Mouse (Mus musculus): ENCODE measurements at regions not wholly inside any gene's neighbourhood (a gene's known extent, or its start where the extent isn't known, plus 50 kb on each side); places are given as distances from the start of the nearest gene placed in this dataset.
A peak's percentile ranks its signal among the peaks of the same experiment; 100 is the strongest.
"Not testable (repeated sequence)": the region's sequence is repeated elsewhere in the genome, so short reads cannot be mapped to it uniquely, and the experiment has no call there.

DNA sequence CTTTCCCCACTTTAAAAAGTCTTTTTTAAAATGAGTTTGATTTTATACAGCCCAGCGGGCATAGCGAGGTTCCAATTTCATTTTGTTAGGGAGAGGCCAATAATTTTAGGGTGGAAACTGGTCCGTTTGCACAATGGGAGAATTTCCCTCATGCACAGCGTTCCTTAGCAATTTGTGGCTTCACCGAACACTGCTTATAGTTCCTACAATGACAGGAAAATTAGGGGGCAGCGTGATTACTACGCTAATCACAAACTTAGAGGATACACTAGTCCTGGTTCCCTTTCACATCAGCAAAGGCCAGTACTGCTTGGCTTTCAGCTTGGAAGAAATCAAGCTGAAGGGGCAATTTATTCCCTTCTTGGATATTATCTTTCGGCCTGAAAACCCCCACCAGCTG, 745.1 kb upstream of the Gm19410 start:
- DNase-seq (ENCODE audit: low spot score in 2 of 2) = no peak

DNA sequence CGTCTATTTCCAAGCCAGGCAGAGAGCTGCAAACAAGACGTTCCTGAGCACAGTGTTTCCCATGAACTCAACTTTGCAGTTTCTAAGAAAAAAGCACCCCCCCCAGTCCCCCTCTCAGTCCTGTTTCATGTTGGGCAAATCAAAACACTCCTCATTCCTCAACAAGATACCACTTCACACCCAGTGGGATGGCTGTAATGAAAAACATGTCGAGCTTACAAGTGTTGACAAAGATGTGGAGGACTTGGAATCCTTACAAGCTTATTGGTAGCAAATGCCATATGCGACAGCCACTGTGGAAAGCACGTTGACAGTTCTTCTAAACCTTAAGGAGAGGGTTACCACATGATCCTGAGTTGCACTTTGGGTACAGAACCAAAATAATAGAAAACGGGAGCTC, 742.9 kb upstream of the Gm19410 start:
- DNase-seq (ENCODE audit: low spot score in 2 of 2) = peak; percentile 7 to 10

DNA sequence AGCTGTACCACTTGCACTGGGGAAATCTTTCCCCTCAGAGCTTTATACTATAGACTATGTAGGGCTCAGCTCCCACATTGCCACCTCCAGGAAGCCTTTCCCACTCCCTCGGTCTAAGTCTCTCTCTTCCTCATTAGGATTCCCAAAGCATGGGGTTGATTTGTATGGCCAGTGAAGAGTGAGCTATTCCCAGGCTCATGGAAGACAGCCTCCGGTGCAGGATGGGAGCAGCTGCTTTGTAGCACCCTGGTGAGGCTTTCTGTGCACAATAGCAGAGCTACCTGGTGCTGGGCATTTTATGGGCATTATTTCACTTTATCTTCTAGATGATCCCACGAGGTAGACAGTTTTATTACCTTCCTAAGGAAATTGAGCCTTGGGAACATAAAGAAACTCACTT, 717.8 kb upstream of the Gm19410 start:
- DNase-seq (ENCODE audit: low spot score in 2 of 2) = no peak

DNA sequence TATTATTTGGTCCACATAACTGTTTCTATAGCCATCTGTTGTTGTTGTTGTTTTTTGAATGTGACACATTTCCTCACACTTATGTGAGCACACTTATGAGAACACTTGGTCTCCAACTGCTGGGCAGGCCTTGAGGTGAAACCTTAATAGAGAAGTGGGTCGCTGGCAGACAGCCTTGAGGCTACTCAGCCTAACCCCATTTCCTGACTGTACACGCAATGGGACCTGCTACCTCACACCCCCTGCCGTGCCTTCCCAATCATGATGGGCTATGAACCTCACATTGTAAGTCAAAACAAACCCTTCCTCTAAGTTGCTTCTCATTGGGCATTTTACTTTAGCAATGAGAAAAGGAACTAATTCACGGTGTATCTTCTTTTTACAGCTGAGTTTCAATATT, 712.1 kb upstream of the Gm19410 start:
- no peak for DNase-seq (ENCODE audit: low spot score in 2 of 2)

DNA sequence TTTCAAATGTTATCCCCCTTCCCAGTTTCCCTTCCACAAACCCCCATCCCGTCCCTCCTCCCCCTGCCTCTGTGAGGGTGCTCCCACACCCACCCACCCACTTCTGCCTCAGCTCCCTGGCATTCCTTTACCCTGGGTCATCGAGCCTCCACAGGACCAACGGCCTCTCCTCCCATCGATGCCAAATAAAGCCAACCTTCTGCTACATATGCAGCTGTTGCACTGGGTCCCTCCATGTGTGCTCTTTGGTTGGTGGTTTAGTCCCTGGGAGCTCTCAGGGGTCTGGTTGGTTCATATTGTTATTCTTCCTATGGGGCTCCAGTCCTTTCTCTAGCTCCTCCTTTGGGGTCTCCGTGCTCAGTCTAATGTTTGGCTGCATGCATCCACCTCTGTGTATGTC, 704.5 kb upstream of the Gm19410 start:
- no peak for DNase-seq (ENCODE audit: low spot score in 2 of 2)

DNA sequence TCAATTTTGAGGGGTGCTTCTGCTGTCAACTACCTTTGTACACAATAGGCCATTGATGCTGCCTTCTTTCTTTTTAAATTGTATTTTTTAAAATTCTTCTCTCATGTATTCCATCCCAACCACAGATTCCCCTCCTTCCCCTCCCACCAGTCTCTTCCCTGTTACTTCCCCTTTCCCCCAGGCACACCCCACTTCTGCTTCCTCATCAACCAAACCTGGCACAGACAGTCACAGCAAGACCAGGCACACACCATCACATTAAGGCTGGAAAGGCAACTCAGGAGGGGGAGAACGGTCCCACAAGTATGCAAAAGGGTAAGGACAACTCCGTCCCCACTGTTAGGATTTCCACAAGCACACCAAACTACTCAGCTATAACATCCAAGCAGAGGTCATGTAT, 697.4 kb upstream of the Gm19410 start:
- DNase-seq (ENCODE audit: low spot score in 2 of 2) = no peak

DNA sequence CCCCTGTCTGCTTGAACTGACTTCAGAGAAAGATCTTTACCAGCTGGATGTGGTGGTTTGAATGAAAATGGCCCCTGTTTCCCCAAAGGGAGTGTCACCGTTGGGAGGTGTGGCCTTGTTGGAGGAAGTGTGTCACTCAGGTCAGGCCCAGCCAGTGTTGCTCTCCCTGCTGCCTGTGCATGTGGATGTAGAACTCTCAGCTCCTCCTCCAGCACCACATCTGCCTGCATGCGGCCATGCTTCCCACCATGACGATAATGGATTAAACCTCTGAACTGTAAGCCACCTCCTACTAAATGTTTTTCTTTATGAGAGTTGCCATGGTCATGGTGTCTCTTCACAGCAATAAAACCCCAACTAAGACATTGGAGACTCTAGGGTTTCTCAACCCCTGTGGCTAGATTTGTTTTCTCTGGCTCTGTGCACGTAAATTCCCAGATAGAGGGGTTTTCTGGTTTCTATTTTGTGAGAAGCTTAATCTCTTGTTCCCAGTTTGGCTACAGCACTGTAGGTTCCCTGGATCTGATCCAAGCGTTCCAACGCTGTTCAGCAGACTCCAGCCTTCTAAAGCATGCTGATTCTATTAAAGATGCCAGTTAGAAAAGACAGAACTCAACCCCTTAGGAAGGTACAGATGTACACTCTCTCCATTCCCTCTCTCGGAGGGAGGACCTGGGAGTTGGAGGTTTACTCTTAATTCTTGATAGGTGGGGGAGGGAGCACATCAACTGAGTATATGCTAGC, 695.2 kb upstream of the Gm19410 start:
- DNase-seq (ENCODE audit: low spot score in 2 of 2) = peak; percentile 30 to 57

DNA sequence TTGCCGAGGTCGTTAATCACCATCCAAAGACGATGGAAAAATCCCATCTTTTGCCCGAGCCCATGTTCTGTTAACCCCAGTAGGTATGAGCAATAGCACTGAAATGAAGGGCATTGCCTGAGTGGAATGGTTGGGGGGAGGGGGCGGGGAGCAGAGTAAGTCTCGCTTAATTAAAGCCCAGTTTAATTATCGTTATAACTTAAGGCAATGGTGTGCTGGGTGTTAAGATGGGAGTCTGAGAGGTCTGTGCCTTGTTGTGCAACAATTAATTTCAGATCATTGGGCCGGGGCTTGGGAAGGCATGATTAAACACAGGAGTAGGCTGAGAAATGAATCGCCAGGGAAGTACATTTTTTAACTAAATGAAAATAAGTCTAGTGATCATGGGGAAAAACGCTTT, 689.6 kb upstream of the Gm19410 start:
- DNase-seq (ENCODE audit: low spot score in 2 of 2) = no peak

DNA sequence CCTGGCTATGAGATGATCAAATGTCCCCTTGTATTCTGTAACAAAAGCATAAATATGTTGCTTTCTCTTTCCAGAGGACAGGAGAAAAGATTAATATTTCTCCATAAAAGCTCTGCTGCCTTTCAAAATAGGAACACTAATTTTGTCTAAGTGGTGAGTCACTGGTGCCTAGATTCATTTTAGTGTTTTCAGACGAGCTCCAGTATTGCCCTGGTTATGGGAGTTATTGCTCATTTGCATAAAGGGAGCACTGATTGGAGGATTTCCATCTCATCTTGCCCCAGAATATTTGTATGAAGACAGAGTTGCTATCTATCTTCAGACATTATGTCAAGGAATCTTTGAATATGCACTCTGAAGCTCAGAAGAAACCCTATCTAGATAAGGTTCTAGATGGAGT, 682.4 kb upstream of the Gm19410 start:
- no peak for DNase-seq (ENCODE audit: low spot score in 2 of 2)

DNA sequence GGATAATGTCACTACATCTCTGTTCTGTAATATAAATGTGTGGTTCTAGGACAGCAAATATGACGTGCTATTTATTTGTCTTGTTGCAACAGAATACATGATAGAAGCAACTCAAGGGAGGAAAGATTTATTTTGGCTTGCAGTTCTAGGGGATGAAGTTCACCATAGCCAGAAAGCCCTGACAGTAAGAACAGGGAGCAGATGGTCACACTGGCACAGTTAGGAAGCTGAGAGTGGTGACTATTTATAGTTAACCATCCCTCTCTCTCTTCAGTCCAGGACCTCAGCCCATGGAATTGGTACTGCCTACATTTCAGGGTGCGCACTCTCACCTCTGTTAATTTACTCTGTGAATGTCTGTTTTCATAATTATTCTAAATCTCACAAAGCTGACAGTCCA, 678.5 kb upstream of the Gm19410 start:
- no peak for DNase-seq (ENCODE audit: low spot score in 2 of 2)

DNA sequence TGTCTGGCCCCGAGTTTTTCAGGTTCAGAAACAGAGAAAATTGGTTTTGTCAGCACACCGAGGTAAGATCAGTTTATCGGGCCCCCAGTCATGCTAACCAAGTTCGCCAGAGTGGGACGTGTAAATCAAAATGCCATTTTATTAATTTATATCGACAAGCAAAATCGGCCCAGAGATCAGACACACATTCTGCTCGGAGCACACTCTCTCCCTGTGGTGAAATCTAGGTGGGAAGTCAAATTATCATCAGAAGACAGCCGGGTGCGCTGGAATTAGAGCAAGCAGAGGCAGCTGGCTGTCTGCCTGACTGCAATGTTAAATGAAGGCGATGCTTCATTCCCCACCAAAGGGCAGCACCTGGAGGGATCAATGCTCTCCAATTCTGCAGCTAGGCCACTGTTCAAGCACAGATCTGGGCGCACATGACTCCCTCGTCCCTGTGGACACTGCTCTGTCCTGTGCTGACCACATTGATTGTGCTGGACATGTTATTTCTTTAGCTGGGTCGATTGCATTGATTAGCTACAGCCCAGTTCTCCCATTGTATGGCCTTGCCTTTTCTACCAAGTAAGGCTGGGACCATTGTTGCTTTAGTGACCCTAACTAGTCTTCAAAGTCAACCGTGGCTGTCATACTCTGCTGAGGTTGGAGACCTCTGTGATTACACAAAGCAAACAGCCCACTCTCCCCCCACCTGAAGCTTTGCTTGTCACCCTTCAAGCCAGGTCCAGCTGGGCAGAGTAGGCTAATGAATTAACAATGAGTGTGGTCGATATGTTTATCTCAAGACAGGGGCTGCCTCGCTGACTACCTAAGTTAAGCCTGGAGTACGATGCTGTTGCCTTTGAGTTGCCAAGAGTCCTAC, 677.0 kb upstream of the Gm19410 start:
- DNase-seq (ENCODE audit: low spot score in 2 of 2) = no peak

DNA sequence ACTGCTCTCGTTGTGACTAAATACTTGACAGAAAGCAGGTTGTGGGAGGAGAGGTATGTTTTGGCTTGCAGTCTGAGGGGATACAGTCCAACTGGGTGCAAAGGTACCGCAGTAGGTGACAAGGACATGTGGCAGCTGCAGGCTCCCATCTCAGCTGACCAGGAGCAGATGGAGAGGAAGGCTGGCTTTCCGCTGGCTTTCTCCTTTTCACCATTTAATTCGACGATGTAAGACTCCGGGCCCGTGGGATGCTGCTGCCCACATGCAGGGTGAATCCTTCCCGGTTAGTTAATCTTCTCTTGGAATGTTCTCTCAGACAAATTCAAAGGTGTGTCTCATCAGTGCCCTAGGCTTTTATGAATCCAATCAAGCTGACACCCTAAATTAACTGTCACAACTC, 676.1 kb upstream of the Gm19410 start:
- peak in 1 of 2 experiments; percentile 29 for DNase-seq (ENCODE audit: low spot score in 2 of 2)

DNA sequence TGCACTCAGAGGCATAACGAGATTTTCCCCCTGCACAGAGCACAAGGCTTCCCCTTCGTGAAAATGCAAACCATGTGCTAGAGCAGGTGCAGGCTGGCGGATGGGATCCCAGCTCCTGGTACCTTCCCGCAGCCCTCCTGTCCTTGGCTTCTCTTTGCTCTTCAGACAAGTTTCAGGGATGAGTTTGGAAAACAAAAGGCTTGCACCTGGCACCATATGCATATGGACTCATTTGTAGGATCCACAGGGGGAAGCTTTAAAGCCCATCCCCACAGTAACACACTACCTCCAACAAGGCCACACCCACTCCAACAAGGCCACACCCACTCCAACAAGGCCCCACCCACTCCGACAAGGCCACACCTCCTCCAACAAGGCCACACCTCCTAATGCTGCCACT, 663.9 kb upstream of the Gm19410 start:
- no peak for DNase-seq (ENCODE audit: low spot score in 2 of 2)

DNA sequence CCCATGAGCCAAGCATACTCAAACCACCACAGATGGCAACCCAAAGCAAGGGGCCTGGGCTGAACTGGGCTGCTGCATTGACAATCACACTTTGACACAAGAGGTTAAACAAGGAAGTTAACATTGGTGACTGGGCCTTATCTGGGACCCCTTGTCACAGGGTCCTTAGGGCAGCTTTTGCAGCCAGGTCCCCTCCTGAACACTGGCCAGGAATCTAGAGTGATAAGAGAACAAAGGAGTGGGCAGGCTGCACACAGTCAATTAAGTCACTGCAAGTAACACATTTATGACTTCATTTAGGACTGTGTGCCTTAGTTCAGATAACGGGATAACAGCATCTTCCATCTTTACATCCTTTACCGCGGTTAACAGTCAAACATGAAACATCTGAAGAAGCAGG, 663.5 kb upstream of the Gm19410 start:
- DNase-seq (ENCODE audit: low spot score in 2 of 2) = not testable (repeated sequence)

DNA sequence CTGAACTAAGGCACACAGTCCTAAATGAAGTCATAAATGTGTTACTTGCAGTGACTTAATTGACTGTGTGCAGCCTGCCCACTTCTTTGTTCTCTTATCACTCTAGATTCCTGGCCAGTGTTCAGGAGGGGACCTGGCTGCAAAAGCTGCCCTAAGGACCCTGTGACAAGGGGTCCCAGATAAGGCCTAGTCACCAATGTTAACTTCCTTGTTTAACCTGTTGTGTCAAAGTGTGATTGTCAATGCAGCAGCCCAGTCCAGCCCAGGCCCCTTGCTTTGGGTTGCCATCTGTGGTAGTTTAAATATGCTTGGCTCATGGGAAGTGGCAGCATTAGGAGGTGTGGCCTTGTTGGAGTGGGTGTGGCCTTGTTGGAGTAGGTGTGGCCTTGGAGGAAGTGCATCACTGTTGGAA, 661.1 kb upstream of the Gm19410 start:
- not testable (repeated sequence) for DNase-seq (ENCODE audit: low spot score in 2 of 2)

DNA sequence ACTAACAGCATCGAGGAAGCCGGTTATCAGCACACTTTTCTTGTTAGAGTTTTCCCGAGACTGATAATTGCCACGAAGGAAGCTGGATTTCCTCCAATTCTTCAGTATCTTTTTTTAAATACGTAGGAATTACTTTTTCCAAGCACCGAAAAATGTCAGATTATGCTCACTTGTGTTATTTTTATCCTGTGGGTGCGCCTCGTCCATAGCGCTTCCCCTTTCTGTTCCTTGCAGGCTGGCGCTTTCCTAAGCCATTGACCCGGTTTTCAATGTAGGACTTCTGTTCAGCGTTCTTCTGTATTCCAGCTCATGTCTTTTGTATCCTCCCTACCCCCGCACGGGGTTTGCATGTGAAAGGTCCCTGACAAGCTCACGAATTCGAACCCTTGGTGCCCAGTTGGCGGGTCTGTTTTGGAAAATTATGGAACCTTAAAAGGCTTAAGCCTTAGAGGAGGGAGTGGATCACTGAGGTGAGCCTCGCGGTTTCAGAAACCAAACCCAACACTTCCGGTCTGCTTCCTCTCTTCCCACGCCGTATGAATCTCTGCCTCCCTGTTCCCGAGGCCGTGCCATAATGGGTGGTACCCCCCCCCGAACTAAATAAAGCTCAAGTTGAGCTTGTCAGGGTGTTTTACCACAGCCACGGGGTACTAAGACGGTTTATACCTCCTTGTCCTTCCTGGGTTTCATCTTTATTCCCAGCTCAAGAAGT, 655.9 kb upstream of the Gm19410 start:
- peak in 1 of 2 experiments; percentile 34 for DNase-seq (ENCODE audit: low spot score in 2 of 2)

DNA sequence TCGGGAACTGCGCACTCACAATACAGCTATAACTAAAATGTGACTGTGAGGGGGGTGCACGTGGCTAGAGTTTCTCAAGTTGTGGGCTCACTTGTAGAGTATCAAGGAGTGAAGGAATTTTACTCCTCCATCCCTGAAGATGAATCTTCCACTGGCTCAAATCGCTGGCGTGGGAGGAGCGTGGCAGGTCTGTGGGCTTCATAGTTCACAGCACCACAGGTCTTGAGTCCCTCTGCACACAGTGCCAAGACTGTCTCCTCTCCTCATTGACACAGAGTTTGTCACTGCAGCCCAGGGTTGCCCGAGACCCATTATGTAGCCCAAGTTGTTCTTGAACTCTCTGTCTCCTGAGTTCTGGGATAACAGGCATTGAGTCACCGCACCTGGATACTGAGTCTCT, 655.3 kb upstream of the Gm19410 start:
- no peak for DNase-seq (ENCODE audit: low spot score in 2 of 2)

DNA sequence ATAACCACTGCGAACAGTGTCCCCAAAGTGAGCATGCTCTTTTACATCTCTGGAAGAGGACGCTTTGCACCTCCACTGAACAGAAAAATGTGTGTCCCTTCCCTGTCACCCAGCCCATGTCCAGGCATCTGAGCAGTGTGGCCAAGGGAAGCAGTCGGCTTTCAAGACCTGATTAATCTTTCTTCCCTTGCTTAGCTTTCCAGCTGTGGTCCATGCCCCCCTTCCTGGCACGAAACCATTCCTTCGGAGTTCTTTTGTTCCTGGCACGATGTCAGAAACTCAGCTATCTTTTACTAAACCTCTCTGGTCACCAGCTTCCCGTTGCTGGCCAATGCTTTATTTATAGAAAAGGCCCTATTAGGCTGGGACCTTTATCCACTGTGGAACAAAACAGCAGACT, 654.5 kb upstream of the Gm19410 start:
- no peak for DNase-seq (ENCODE audit: low spot score in 2 of 2)

DNA sequence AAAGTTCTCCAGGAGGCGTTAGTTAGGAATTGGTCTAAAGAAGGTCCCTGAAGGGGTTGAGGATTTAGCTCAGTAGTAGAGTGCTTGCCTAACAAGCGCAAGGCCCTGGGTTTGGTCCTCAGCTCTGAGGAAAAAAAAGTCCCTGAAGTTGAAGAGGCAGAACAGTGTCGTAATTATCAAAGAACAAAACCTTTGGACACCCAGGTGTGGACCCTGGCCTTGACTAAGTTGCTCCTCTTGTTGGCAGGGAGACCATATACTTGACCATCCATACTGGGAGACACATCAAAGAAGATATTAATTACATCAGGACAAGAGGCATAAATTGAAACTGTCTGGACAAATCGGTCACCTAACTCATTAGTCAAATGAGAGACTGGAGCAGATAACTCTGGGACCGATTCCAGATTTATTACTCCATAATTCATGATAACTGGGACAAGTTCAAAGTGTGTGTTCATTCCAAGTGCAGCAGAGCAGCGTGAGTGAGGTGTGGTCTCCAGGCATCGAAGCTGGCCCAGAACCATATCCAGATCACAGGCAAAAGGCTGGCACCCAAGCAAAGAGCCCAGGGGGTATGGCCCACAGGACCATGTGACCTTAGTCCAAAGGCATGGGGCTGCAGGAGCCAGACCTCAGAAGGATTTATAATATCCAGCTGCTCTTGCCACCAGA, 652.9 kb upstream of the Gm19410 start:
- no peak for DNase-seq (ENCODE audit: low spot score in 2 of 2)

DNA sequence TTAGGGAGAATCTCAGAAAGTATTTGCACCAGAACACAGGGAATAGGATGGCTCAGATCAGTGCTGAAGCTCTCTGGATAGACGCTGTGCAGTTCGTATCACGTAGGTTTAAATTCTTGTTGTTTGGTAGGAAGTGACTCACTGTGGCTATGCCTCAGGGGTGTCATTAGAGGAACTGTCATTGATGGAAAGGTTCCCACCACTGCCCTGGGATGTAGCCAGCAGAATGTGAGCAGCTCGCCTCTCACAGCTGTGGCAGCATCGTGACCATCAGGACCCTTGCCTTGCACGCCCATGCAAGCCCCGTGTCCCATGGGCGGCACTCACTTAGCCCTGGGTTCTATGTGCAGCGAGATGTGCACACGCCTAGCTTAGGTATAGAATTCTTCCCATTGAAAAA, 651.6 kb upstream of the Gm19410 start:
- DNase-seq (ENCODE audit: low spot score in 2 of 2) = no peak

DNA sequence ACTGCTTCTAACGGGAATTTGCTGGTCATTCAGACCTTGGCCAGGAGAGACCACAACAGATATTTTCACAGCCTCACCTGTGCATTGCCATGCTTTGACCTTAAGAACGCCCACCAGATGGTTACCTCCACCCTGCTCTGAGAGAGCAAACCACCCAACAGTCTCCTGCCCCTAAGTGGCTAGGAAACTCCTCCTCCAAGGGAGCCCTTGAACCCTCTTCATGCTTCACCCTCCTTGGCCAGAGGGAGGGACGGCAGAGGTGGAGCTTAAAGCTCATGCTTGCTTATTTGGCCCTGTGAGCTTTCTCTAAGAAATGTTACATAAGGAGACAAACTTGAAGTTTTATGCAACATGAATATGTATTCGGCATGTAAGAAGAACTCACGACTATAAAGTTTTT, 645.0 kb upstream of the Gm19410 start:
- no peak for DNase-seq (ENCODE audit: low spot score in 2 of 2)

DNA sequence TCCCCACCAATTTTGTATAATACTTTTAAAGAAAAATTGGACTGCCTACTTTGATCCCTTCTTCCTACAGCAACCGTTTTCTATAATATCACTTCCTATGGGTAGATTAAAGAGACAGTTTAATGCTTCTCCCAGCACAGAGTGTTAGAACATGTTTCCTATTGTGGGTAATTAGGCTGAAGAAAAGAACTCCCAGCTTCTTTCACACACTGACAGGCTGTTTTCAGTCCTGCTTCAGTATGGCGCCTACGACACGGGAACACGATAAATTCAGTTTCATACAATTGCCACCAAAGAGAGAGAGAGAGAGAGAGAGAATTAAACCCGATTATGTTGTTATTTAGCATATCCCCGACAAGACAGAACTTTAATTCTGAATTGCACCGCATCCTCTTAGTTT, 644.5 kb upstream of the Gm19410 start:
- no peak for DNase-seq (ENCODE audit: low spot score in 2 of 2)

Data from frontal cortex, postnatal 36 days (tissue).